Mouse (Mus musculus): ENCODE measurements at regions not wholly inside any gene's neighbourhood (a gene's known extent, or its start where the extent isn't known, plus 50 kb on each side); places are given as distances from the start of the nearest gene placed in this dataset.
A peak's percentile ranks its signal among the peaks of the same experiment; 100 is the strongest.

- no peak for DNase-seq (ENCODE audit: low spot score in 2 of 2)
These were observed 142.1 kb upstream of the Slc22a12 start for GRCm38 (mm10) chr19:6684921-6685320.

GRCm38 (mm10) chr19:6679392-6680307 is 136.8 kb upstream of the Slc22a12 start:
- no peak for DNase-seq (ENCODE audit: low spot score in 2 of 2)

DNA sequence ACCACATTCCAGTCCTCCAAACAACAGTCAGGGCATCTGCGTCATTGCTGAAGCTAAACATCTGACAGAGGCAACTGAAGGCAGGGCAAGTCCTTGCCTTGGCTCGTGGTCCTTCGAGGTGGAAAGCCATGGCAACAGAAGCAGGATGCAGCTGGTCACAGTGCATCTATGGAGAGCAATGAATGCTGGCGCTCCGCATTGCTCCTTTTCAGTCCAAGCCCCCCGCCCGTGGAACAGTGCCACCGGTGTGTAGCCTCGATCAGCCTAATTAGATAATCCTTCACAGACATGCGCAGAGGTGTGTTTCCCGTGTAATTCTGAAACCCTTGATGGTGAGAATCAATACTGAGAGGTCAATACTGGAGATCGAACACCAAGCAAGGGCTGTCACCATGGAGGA is 134.7 kb upstream of the Slc22a12 start:
- no peak for DNase-seq (ENCODE audit: low spot score in 2 of 2)

GRCm38 (mm10) chr19:6675586-6675985 is 132.8 kb upstream of the Slc22a12 start:
- no peak for DNase-seq (ENCODE audit: low spot score in 2 of 2)

DNA sequence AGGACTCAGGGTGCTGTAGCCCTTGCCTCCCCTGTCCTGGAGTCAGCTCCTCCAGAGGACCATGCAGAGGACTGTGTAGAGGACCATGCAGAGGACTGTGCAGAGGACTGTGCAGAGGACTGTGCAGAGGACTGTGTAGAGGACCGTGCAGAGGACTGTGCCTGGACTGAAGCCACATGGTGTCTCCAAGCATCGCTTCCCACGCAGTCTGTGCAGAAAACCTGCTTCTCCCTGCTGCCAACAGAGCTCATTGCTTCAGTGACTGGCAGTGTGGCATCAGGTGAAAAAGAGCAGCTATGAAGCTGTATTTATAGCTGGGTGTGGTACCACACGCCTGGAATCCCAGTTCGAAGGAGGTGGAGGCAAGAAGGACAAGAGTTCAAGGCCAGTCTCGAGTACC is 128.9 kb upstream of the Slc22a12 start:
- DNase-seq (ENCODE audit: low spot score in 2 of 2): no peak

DNA sequence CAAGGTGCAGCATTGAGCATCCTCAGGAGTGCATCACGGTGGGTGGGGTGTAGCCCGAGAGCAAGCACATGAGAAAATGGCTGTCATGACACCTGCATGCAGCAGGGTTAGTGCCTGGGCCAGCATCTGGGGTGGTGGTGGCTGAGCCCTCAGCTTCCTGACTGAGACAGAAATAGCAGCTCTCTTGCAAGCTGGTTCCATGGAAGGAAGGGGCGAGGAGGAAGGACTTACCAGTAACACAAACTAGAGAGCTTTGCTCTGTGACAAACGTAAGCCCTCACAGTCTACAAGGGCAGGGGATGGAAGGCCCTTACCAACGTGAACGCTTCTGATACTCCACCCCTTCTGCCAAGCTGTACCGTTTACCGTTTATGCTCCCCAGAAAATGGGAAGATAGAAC is 127.0 kb upstream of the Slc22a12 start:
- DNase-seq (ENCODE audit: low spot score in 2 of 2): no peak

GRCm38 (mm10) chr19:6668545-6668944 is 125.7 kb upstream of the Slc22a12 start:
- DNase-seq (ENCODE audit: low spot score in 2 of 2): no peak

GRCm38 (mm10) chr19:6666187-6666722 is 123.4 kb upstream of the Slc22a12 start:
- no peak for DNase-seq (ENCODE audit: low spot score in 2 of 2)

- no peak for DNase-seq (ENCODE audit: low spot score in 2 of 2)
These were observed 122.6 kb upstream of the Slc22a12 start for GRCm38 (mm10) chr19:6665264-6666054.

- DNase-seq (ENCODE audit: low spot score in 2 of 2): no peak
These were observed 121.6 kb upstream of the Slc22a12 start for GRCm38 (mm10) chr19:6664311-6664952.

DNA sequence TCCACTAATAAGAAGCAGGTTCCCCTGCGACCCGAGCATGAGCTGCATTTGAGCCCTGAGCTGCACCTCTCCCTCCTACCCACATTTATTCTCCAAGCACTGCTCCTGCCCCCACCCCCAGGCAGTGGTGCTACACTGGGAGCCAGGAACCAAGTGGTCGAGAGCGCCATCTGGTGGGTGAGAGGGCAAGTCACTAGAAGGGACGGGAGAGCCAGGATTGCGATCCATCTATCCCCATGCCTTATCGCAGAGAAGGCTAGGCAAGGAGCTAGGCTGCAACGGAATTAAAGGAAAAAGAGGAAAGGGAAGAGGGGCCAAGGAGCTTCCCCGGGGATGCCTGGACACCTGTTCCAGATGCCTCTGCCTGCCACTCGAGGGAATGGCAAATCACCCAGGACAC is 120.6 kb upstream of the Slc22a12 start:
- DNase-seq (ENCODE audit: low spot score in 2 of 2): peak; percentile 72 to 91

- no peak for DNase-seq (ENCODE audit: low spot score in 2 of 2)
These were observed 119.6 kb upstream of the Slc22a12 start for GRCm38 (mm10) chr19:6662346-6662939.

- no peak for DNase-seq (ENCODE audit: low spot score in 2 of 2)
These were observed 118.7 kb upstream of the Slc22a12 start for GRCm38 (mm10) chr19:6661508-6661871.

GRCm38 (mm10) chr19:6660723-6661507 is 118.1 kb upstream of the Slc22a12 start:
- DNase-seq (ENCODE audit: low spot score in 2 of 2): no peak

GRCm38 (mm10) chr19:6660157-6660556 is 117.3 kb upstream of the Slc22a12 start:
- DNase-seq (ENCODE audit: low spot score in 2 of 2): no peak

DNA sequence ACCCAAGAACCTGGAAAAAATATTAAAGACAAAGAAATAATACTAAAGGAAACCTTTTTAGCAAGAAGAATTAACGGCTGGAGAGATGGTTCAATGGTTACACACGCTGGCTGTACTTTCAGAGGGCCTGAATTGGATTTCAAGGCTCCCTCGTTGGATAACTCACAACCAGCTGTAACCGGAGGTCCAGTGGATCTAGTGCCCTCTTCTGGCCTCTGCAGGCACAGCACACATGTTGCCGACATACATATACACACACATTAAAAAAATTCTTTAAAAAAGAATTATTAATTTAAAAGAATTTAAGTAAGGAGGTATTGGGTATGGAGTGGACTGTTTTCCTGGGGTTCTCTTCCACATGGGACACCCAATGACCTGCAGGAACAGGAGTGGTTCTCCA is 111.7 kb upstream of the Slc22a12 start:
- no peak for DNase-seq (ENCODE audit: low spot score in 2 of 2)

DNA sequence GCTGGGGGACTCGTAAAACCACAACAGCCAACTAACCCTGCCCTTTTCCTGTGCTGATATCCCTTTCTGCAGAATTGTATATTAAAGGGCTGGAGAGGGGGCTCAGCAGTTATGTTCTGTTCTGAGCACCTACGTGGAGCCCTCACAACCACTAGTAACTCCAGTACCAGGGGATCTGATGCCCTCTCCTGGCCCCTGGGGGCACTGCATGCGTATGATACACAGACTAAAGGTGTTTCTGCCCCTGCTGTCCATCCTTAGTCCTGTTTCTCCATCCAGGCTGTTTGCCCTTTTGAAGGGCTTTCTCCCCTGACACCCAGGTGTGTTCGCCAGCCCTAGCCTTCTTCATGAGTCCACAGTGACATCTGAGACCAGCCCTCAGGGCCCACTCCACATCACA is 109.9 kb upstream of the Slc22a12 start:
- no peak for DNase-seq (ENCODE audit: low spot score in 2 of 2)

DNA sequence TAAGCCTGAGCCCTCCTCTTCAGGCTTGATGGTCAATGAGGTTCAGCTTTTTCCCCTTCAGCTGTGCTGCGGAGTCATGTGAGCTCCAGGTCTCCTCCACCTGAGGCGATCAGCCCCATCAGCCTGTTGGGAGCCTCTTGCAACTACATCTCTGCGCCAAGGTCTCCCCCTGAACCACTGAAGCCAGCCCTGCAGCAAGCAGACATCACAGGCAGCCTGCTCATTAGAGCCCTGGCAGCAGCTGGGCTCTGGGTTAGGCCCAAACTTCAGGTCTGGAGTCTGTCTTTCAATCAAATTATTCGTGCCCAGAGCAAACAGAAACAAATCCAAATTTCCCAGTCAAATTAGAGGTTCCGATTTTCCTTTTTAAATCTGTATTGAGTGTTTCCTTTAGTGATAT is 108.4 kb upstream of the Slc22a12 start:
- DNase-seq (ENCODE audit: low spot score in 2 of 2): no peak

DNA sequence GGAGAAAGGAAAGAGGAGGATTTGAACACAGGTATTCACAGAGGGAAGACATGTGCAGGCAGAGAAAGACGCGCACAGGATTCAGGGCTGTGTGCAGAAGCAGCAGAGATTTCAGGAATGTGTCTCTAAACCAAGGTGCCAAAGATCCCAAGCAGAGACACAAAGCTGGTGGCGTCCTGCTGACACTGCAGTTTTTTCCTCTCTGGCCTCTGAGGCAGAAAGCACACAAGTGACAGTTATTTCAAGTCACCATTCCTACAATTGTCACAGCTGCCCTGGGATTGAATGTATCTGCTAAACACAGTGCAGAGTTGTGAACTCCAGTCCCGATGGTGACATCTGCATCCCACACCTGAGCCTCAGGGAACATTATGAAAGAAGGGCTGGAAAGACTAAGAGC is 107.1 kb upstream of the Slc22a12 start:
- DNase-seq (ENCODE audit: low spot score in 2 of 2): no peak

- DNase-seq (ENCODE audit: low spot score in 2 of 2): no peak
These were observed 104.9 kb upstream of the Slc22a12 start for GRCm38 (mm10) chr19:6647686-6648085.

DNA sequence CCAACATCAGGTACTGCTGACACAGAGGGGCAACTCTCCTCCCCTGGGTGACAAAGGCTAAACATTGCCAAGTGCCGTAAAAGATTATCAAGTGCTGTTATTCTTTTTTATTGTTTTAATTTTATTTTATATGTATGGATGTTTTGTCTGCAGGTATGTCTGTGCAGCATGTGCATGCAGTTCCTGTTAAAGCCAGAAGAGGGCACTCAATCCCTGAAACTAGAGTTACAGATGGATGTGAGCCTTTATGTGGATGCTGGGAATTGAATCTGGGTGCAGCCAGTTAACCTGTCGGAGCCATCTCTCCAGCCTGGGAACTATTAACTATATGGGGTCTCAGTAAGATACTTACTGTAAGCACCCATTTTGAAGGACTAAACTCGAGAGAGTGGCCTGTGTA is 104.4 kb upstream of the Slc22a12 start:
- no peak for DNase-seq (ENCODE audit: low spot score in 2 of 2)

Data from urinary bladder, postnatal 4 days (tissue).